Mouse (Mus musculus): ENCODE data around the gene Gm29133.

Gm29133 gene

GRCm38 (mm10) chr3:75747897-75748296, at the start of gene Gm29133:
Gene Gm29133 (plus strand): TSS chr3:75748197.
- CTCF ChIA-PET = interaction anchor here (0.7 kb wide), 1 partner anchor 9 kb away, joined by 3 read pairs; no protein-coding TSS in a partner anchor

GRCm38 (mm10) chr3:75699088-75699487, 48.9 kb upstream of the Gm29133 start:
- CTCF ChIA-PET = interaction anchor here (0.6 kb wide), 1 partner anchor 214 kb away, joined by 3 read pairs; no protein-coding TSS in a partner anchor

GRCm38 (mm10) chr3:75701336-75701735, 46.7 kb upstream of the Gm29133 start:
- CTCF ChIA-PET = no interaction called here

GRCm38 (mm10) chr3:75706536-75706935, 41.5 kb upstream of the Gm29133 start:
- CTCF ChIA-PET = no interaction called here

GRCm38 (mm10) chr3:75713678-75714295, 34.2 kb upstream of the Gm29133 start:
- CTCF ChIA-PET = no interaction called here

GRCm38 (mm10) chr3:75720663-75721062, 27.3 kb upstream of the Gm29133 start:
- CTCF ChIA-PET = interaction anchor here (1.2 kb wide), 1 partner anchor 9 kb away, joined by 3 read pairs; no protein-coding TSS in a partner anchor

GRCm38 (mm10) chr3:75730982-75731600, 16.9 kb upstream of the Gm29133 start:
- CTCF ChIA-PET = interaction anchor here (0.7 kb wide), 1 partner anchor 56 kb away, joined by 3 read pairs; no protein-coding TSS in a partner anchor

GRCm38 (mm10) chr3:75743664-75744437, 4.1 kb upstream of the Gm29133 start:
- CTCF ChIA-PET = interaction anchor here (0.6 kb wide), 1 partner anchor 15 kb away, joined by 3 read pairs; no protein-coding TSS in a partner anchor

- CTCF ChIA-PET = no interaction called here
Observed at GRCm38 (mm10) chr3:75745343-75745742, 2.7 kb upstream of the Gm29133 start.

GRCm38 (mm10) chr3:75763351-75763750, 15.4 kb downstream of the Gm29133 start:
- CTCF ChIA-PET = no interaction called here

GRCm38 (mm10) chr3:75774253-75774652, 26.3 kb downstream of the Gm29133 start:
- CTCF ChIA-PET = no interaction called here

- CTCF ChIA-PET = no interaction called here
Observed at GRCm38 (mm10) chr3:75808001-75808400, 60.0 kb downstream of the Gm29133 start.

- CTCF ChIA-PET = no interaction called here
Observed at GRCm38 (mm10) chr3:75823934-75824333, 75.9 kb downstream of the Gm29133 start.

GRCm38 (mm10) chr3:75824458-75824857, 76.5 kb downstream of the Gm29133 start:
- CTCF ChIA-PET = no interaction called here

GRCm38 (mm10) chr3:75834827-75835226, 86.8 kb downstream of the Gm29133 start:
- CTCF ChIA-PET = no interaction called here

- CTCF ChIA-PET = no interaction called here
Observed at GRCm38 (mm10) chr3:75835286-75835967, 87.4 kb downstream of the Gm29133 start.

All from spleen, embryonic (tissue).